Mouse (Mus musculus): Measurements from ENCODE around the gene H2al1i. TPM values are rescaled to one million over a fixed set of nuclear protein-coding genes. Genes with fewer than 3 reads are reported as not detected.
A peak's percentile ranks its signal among the peaks of the same experiment; 100 is the strongest.

Gene H2al1i
- polyA plus RNA-seq, 1 experiment from 2014 or later: not detected

GRCm38 (mm10) chrX:11363890-11364289 is 39.4 kb downstream of the H2al1i start:
- H3K27ac ChIP-seq (ENCODE audit: low read depth, low read length): no peak overlapping the region
- H3K27me3 ChIP-seq (ENCODE audit: control insufficient read depth, insufficient read depth, low read length): no peaks in the 10 kb centered on the region
- no peaks in the 10 kb centered on the region for H3K36me3 ChIP-seq (ENCODE audit: control insufficient read depth, insufficient read depth, low read length)
- no peak for ATAC-seq (ENCODE audit: low FRiP score)
- H3K4me3 ChIP-seq (ENCODE audit: low read depth, low read length): no peak overlapping the region
- H3K4me1 ChIP-seq (replicated peaks; ENCODE audit: control insufficient read depth, insufficient read depth, low read length): no peaks in the 10 kb centered on the region
- no peaks in the 10 kb centered on the region for H3K9me3 ChIP-seq (ENCODE audit: control insufficient read depth, low read length)
- WGBS: 57% methylated on average over 6 of the region's 6 CpGs
- H3K4me2 ChIP-seq (replicated peaks; ENCODE audit: low read depth, low read length): no peak overlapping the region
- H3K9ac ChIP-seq (ENCODE audit: low read depth, low read length): no peak overlapping the region
- peak; percentile 8 for DNase-seq (ENCODE audit: low spot score)

- Histone ChIP-seq H3K36me3 (ENCODE audit: control insufficient read depth, insufficient read depth, low read length) (no peaks in the 10 kb centered on the region), H3K27me3 (ENCODE audit: control insufficient read depth, insufficient read depth, low read length) (no peaks in the 10 kb centered on the region), H3K9me3 (ENCODE audit: control insufficient read depth, low read length) (no peaks in the 10 kb centered on the region), H3K4me2 (replicated peaks; ENCODE audit: low read depth, low read length) (no peak overlapping the region), H3K9ac (ENCODE audit: low read depth, low read length) (no peak overlapping the region), H3K27ac (ENCODE audit: low read depth, low read length) (no peak overlapping the region), H3K4me1 (replicated peaks; ENCODE audit: control insufficient read depth, insufficient read depth, low read length) (no peaks in the 10 kb centered on the region), H3K4me3 (ENCODE audit: low read depth, low read length) (no peak overlapping the region)
- 61% methylated on average over 12 of the region's 12 CpGs for WGBS
- ATAC-seq (ENCODE audit: low FRiP score): no peak
- no peak for DNase-seq (ENCODE audit: low spot score)
Measured at GRCm38 (mm10) chrX:11365151-11365550, 40.7 kb downstream of the H2al1i start.

Other genes starting within 250 kb of the H2al1i start
- gene H2al1a, start 25.4 kb upstream of the H2al1i start, polyA plus RNA-seq (2014; fragmentation: Nextera tagmentation; extraction: Ambion mirVana): not detected in 2 replicates
- gene H2al1b, start 22.2 kb upstream of the H2al1i start, polyA plus RNA-seq (2014; fragmentation: Nextera tagmentation; extraction: Ambion mirVana): not detected in 2 replicates
- gene H2al1c, start 19.0 kb upstream of the H2al1i start, polyA plus RNA-seq (2014; fragmentation: Nextera tagmentation; extraction: Ambion mirVana): not detected in 2 replicates
- gene H2al1d, start 15.8 kb upstream of the H2al1i start, polyA plus RNA-seq (2014; fragmentation: Nextera tagmentation; extraction: Ambion mirVana): not detected in 2 replicates
- not detected in 2 replicates for gene H2al1e, start 12.7 kb upstream of the H2al1i start, polyA plus RNA-seq (2014; fragmentation: Nextera tagmentation; extraction: Ambion mirVana)
- not detected in 2 replicates for gene H2al1f, start 9.5 kb upstream of the H2al1i start, polyA plus RNA-seq (2014; fragmentation: Nextera tagmentation; extraction: Ambion mirVana)
- not detected in 2 replicates for gene H2al1g, start 6.4 kb upstream of the H2al1i start, polyA plus RNA-seq (2014; fragmentation: Nextera tagmentation; extraction: Ambion mirVana)
- not detected in 2 replicates for gene H2al1h, start 3.2 kb upstream of the H2al1i start, polyA plus RNA-seq (2014; fragmentation: Nextera tagmentation; extraction: Ambion mirVana)
- gene H2al1j, start 3.2 kb downstream of the H2al1i start, polyA plus RNA-seq (2014; fragmentation: Nextera tagmentation; extraction: Ambion mirVana): not detected in 2 replicates

Measured in hindbrain, embryonic 11.5 days (tissue).